Mouse (Mus musculus) neural tube, embryonic 15.5 days (tissue): ENCODE measurements around the gene Fhit. TPM values are rescaled to one million over a fixed set of nuclear protein-coding genes. Genes with fewer than 3 reads are reported as not detected.

ENCODE experiments used
- ATAC-seq: fragments of 200-750 bp; cut with Nextera tagmentation; 2 replicates; pipeline ENCODE4 v1.8.0; 2017; ENCODE audit warnings: mild to moderate bottlenecking, moderate TSS enrichment, moderate library complexity; ENCODE audit not compliant: low FRiP score
- H3K27ac ChIP-seq: fragments of 300-500 bp; sonication (generic); replicated peaks from 2 replicates; pipeline ENCODE4 v1.5.1; 2015; ENCODE audit warnings: mild to moderate bottlenecking, inconsistent platforms
- H3K27me3 ChIP-seq: fragments of 300-500 bp; sonication (generic); replicated peaks from 2 replicates; pipeline ENCODE4 v1.6.1; 2015; ENCODE audit warnings: inconsistent platforms
- H3K36me3 ChIP-seq: fragments of 300-500 bp; sonication (generic); 2 replicates; pipeline ENCODE4 v1.6.1; 2015; ENCODE audit warnings: inconsistent platforms
- H3K4me1 ChIP-seq: fragments of 300-500 bp; sonication (generic); 2 replicates; pipeline ENCODE4 v1.6.1; 2015; ENCODE audit warnings: inconsistent platforms
- H3K4me2 ChIP-seq: fragments of 300-500 bp; sonication (generic); 2 replicates; pipeline ENCODE4 v1.6.1; 2015; ENCODE audit warnings: inconsistent platforms, mild to moderate bottlenecking, moderate library complexity
- H3K4me3 ChIP-seq: fragments of 300-500 bp; sonication (generic); replicated peaks from 2 replicates; pipeline ENCODE4 v1.5.1; 2015; ENCODE audit warnings: mild to moderate bottlenecking, inconsistent platforms
- H3K9ac ChIP-seq: fragments of 300-500 bp; sonication (generic); replicated peaks from 2 replicates; pipeline ENCODE4 v1.6.1; 2015; ENCODE audit warnings: mild to moderate bottlenecking, inconsistent platforms
- H3K9me3 ChIP-seq: fragments of 300-500 bp; sonication (generic); replicated peaks from 2 replicates; pipeline ENCODE4 v1.6.1; 2016; ENCODE audit warnings: inconsistent platforms
- WGBS: fragments of 180-500 bp; shearing (Covaris S2); methylation state at CpG from one replicate; pipeline ENCODE4 v1.1.7; 2015; ENCODE audit warnings: mixed read lengths; 5-methylcytosine and 5-hydroxymethylcytosine counted together
- polyA plus RNA-seq: library from polyadenylated mRNA; unstranded; fragments of >200 nt; fragmentation: Nextera tagmentation; extraction: Ambion mirVana; gene quantifications from 2 replicates; pipeline ENCODE4 v1.2.1, GENCODE M21; 2015

Gene Fhit
- 6.8 and 7.5 TPM in 2 replicates for polyA plus RNA-seq

DNA sequence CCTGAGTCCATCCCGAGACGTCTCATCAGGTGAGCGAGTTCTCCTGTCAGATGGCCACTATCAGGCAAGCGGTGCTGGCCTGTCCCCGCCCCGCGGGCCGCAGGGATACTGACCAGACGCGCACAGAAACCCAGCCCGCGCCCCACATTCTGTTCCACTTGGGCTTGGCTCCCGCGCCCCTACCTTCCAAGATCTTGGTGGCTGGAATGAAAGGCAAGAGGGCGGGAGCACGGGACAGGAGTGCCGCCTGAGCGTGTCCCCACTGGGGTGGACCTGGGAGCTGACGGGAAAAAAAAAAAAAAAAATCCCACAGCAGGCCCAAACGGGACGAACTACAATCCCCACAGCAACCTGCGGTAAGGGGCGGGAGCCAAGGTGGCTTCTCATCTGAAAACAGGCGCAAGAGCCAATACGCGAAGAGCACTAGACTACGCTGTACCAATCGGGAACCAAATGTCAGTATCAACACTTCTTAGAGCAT, at the start of gene Fhit:
Gene Fhit, minus strand, starts transcription at position 285 of the 481 bp plus-strand sequence.
- Histone ChIP-seq H3K27ac (peak within 1 kb of the TSS; percentile 58), H3K4me2 (peak within 1 kb of the TSS; percentile 87), H3K4me3 (peak within 1 kb of the TSS; percentile 54), H3K27me3 (no peaks in the 10 kb centered on the region), H3K36me3 (no peaks in the 10 kb centered on the region), H3K9ac (peak within 1 kb of the TSS; percentile 58), H3K9me3 (no peaks in the 10 kb centered on the region), H3K4me1 (peaks cover 15% of the 10 kb centered on the region)
- ATAC-seq: peak; percentile 98
- WGBS: under 1% methylated on average over 28 of the region's 28 CpGs

DNA sequence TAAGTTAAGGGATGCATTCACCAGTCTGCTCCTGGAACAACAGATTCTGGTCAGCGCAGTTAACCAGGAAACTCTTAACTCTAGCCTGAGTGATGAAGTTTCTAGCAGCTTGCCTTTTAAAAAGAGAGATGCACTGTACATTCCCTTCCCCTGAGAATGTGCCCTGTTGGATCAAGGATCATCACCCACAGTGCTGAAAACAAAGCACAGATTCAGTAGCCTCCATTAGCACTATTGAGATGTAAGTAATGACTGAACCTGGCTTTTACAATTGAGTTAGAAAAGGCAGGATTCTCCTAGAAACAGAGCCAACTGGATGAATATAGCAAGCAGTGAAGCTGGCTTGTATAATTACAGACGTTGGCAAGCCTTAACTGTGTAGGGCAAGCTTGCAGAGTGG, 45.0 kb upstream of the Fhit start:
- Histone ChIP-seq H3K4me3 (no peak overlapping the region), H3K36me3 (no peaks in the 10 kb centered on the region), H3K27me3 (no peaks in the 10 kb centered on the region), H3K4me1 (no peaks in the 10 kb centered on the region), H3K27ac (no peak overlapping the region), H3K9me3 (no peaks in the 10 kb centered on the region), H3K9ac (no peak overlapping the region), H3K4me2 (no peak overlapping the region)
- 55% methylated on average over 2 of the region's 2 CpGs for WGBS
- no peak for ATAC-seq

DNA sequence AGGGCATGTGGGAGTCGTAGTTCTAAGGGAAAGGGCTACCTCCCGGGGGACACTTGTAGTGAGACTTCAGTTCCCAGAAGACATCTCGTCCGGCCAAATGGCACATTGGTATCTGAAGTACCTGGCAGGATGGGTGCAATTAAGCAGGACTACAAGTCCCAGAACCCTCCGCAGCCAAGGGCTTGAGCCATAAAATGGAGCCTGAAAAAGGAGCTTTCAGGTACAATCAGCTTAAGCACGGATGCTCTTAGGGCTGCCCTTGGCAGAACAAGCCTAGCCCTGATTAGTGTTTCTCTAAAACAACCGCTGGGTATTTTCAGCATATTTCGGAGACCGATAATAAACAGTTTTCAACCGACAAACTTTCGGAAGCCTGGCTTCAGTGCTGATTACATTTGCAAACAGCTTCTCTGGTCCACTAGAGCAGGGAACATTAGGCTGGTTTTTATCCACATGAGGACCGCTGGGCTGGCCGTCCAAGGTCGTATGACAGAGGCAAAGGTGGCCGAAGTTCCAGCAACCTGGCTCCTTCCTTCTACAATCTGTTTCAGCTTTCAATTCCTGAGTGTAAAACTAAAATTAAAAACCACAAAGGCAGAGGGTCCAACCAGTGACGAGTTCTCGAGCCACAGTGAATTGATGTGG, 907 bp downstream of the Fhit start:
- H3K4me2 ChIP-seq: peak overlapping the region; percentile 87
- peak overlapping the region; percentile 58 for H3K9ac ChIP-seq
- no peaks in the 10 kb centered on the region for H3K36me3 ChIP-seq
- ATAC-seq: peak; percentile 84
- H3K4me3 ChIP-seq: peak overlapping the region; percentile 54
- WGBS: 10% methylated on average over 17 of the region's 17 CpGs
- no peaks in the 10 kb centered on the region for H3K27me3 ChIP-seq
- H3K9me3 ChIP-seq: no peaks in the 10 kb centered on the region
- peak overlapping the region; percentile 58 for H3K27ac ChIP-seq
- H3K4me1 ChIP-seq: peaks cover 15% of the 10 kb centered on the region

DNA sequence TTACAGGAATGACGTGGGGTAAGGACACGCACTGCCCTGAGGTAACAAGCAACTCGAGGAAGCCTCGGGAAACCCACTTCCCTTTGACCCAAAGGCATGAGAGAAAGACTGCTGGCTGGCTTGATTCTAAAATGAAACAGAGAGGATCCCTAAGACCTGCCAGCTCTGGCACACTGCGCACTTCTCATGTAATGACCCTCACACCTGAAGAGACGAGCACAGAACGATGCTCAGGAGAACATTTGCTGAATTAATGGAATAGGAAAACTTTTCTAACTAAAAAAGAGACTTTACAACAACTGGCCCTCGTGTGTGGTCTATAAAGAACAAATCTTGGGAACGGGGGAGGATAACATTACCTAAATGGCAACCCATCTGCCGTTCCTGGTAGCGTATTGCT, 2.2 kb downstream of the Fhit start:
- Histone ChIP-seq H3K27me3 (no peaks in the 10 kb centered on the region), H3K9me3 (no peaks in the 10 kb centered on the region), H3K27ac (no peak overlapping the region), H3K4me3 (no peak overlapping the region), H3K4me1 (peaks cover 15% of the 10 kb centered on the region), H3K36me3 (no peaks in the 10 kb centered on the region), H3K9ac (no peak overlapping the region), H3K4me2 (no peak overlapping the region)
- no peak for ATAC-seq
- 89% methylated on average over 11 of the region's 11 CpGs for WGBS

DNA sequence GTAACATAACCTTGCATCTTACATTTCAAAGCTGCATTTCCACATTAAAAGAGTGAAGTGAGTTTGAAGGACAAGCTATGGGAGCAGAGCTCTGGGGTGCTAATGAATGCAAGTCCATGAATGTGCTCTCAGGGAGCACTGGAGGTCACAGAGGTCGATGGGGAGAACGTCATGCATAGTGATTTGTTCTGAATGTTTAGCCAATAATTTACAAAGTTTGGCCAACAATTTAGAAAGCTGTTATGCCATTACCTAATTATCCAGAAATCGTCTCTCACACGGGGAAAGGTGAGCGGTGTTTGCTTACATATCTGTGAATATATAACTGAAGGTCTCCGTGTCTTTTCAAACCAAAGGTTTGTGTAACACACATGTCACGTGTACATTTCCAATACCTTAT, 2.8 kb downstream of the Fhit start:
- Histone ChIP-seq H3K4me3 (no peak overlapping the region), H3K9me3 (no peaks in the 10 kb centered on the region), H3K4me2 (no peak overlapping the region), H3K4me1 (peaks cover 15% of the 10 kb centered on the region), H3K27ac (no peak overlapping the region), H3K36me3 (no peaks in the 10 kb centered on the region), H3K9ac (no peak overlapping the region), H3K27me3 (no peaks in the 10 kb centered on the region)
- no peak for ATAC-seq
- WGBS: 79% methylated on average over 7 of the region's 7 CpGs

DNA sequence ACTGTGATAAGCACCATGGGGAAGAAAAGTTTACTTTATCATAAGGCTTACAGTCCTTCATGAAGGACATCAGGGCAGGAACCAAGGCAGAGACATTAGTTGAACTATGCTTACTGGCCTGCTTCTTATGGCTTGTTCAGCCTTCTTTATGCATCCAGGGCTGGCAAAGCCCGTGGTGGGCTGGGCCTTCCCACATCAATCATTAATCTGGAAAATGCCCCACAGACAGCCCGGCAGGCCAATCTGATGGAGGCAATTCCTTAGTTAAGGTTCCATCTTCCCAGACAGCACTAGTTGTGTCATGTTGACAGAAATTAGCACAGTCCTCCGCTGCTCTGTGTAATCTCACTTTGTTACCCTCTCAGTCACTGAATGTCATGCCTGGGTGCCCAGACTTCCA, 4.1 kb downstream of the Fhit start:
- Histone ChIP-seq H3K4me1 (peaks cover 15% of the 10 kb centered on the region), H3K9me3 (no peaks in the 10 kb centered on the region), H3K36me3 (no peaks in the 10 kb centered on the region), H3K4me3 (no peak overlapping the region), H3K27ac (no peak overlapping the region), H3K4me2 (no peak overlapping the region), H3K27me3 (no peaks in the 10 kb centered on the region), H3K9ac (no peak overlapping the region)
- 84% methylated on average over 3 of the region's 3 CpGs for WGBS
- ATAC-seq: no peak

DNA sequence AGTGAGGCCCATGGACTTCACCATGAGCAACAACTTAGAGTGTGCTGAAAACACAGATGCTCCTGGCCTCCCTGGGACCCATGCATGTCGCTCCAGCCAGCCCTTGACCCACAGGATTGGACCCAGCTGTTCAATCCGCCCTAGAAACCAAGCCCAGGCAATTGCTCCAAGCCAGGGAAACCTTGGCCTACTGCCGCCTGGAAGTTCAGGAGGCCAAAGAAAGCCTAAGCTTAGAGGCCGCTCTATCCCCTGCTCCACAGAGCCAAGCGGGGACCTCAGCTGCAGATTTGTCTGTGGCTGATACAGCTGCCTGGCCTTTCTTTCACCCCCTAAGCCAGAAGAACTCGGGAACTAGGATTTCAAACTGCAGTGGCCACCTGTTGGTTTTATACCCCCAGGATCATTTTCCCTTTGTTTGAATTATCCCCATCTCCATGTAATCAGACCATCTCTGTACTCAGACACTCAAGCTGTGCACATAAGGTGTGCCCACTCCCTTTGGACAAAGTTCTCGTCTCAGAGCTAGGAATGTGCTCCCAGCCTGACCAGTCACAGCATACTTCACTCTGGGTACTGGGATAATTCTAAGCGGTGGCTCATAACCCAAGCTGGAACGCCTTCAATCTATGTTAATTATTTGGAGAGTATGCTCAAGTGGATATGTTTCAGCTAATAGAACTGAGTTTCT, 10.1 kb downstream of the Fhit start:
- no peak for ATAC-seq
- Histone ChIP-seq H3K27ac (no peak overlapping the region), H3K4me1 (no peaks in the 10 kb centered on the region), H3K4me2 (no peak overlapping the region), H3K9me3 (no peaks in the 10 kb centered on the region), H3K9ac (no peak overlapping the region), H3K36me3 (no peaks in the 10 kb centered on the region), H3K4me3 (no peak overlapping the region), H3K27me3 (no peaks in the 10 kb centered on the region)
- 79% methylated on average over 9 of the region's 9 CpGs for WGBS

DNA sequence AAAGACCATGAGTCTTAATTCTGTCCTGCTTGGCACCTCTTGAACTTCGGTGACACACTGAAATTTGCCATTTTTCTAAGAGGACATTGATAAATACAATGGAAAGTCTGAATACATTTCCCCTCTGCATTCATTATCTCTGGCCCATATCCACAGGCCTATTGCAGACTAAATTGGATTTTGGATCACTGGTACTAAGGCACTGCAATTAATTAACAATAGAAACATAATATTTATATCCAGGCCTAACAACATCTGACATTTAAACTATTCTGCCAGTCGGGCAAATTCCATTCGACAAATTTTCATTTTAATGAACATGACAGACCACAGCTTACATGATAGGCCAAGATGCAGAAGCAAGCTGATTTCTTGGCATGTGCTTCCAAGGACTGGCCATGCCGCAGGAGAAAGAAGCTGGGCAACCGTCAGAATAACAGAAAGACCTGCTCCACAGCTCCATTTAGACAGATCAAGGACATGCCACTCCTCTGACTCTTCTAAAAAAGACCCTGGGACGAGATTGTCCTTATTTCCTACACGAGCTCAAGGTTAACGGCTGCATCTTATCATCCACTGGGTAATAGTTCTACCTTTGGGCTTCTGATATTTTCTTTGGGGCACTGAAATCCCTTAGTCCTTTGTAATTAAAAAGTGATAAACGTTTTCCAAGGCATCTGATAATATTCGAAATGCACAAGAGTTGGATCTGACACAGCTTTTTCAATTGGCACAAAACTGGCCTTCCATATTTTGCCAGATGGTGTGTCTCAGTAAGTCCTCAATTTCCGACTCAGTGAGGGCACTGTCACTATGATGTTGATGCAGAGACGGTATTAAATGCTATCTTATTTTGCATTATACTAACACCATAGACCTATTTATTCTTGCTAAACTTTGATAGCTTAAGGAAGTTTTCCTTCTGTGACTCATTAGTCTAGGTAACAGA, 27.8 kb downstream of the Fhit start:
- no peak overlapping the region for H3K27ac ChIP-seq
- H3K9me3 ChIP-seq: no peaks in the 10 kb centered on the region
- H3K9ac ChIP-seq: no peak overlapping the region
- no peak for ATAC-seq
- H3K36me3 ChIP-seq: no peaks in the 10 kb centered on the region
- H3K4me2 ChIP-seq: no peak overlapping the region
- no peaks in the 10 kb centered on the region for H3K27me3 ChIP-seq
- no peak overlapping the region for H3K4me3 ChIP-seq
- H3K4me1 ChIP-seq: no peaks in the 10 kb centered on the region
- 84% methylated on average over 12 of the region's 12 CpGs for WGBS

DNA sequence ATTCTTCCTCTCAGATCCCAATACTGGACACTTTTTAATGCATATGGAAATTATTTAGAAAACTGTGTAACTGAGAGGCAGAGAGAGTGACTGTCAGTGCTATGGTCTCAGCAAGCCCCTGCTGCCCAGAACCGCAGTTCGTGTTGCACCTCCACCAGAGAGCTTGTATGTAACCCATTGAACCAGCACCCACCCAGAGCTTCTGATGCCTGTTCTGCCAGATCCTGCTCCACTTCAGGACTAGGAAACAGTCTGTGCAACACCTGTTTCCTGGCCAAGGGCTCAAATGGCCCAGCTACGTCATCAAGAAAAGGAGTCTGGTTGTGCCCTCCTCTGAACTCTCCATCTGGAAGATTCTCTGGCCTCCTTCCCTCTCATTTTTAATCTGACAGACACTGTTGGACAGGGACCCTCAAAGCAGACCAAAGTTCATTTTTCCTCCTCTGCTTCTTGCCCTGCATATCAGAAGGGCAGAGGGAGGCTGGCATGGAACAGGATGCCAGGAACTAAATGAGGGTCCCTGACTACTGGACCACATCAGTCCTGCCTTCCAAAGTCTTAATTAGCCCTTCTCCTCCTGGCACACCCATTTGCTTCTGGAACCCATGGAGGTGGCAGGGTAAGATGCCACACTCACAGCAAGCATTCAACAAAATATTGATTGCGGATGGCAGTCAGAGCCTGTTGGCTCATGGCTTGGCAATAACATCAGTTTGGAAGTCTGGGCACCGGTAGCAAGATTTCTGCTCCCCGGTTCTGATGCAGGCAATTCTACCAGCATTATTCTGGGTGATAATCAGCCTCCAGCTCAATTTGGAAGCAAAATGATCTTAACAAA, 29.0 kb downstream of the Fhit start:
- 93% methylated on average over 6 of the region's 6 CpGs for WGBS

DNA sequence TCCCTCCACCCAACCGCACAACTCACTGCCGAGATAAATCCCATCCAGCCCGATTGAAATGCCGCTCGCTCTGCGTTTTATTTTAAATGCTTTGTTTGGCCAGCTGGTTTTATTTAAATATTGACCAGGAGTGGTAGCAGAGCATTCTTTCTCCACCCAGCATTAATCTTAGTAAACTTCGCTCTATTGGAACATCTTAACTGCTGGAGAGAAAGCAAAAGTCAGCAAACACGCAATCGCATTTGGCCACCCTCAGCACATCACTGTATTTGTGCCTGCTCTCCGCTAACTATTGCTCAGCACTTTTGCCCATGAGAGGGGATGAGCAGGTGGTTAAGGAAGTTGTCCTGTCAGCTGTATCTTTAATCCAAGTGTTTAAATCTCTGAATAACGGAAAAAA, 36.7 kb downstream of the Fhit start:
- Histone ChIP-seq H3K9me3 (no peaks in the 10 kb centered on the region), H3K4me2 (no peak overlapping the region), H3K4me3 (no peak overlapping the region), H3K36me3 (no peaks in the 10 kb centered on the region), H3K4me1 (no peaks in the 10 kb centered on the region), H3K9ac (no peak overlapping the region), H3K27ac (no peak overlapping the region), H3K27me3 (no peaks in the 10 kb centered on the region)
- ATAC-seq: no peak
- 74% methylated on average over 11 of the region's 11 CpGs for WGBS

More for the DNA sequence above, 29.0 kb downstream of the Fhit start:
- ATAC-seq: no peak
- Histone ChIP-seq H3K36me3 (no peaks in the 10 kb centered on the region), H3K9me3 (no peaks in the 10 kb centered on the region), H3K4me3 (no peak overlapping the region), H3K9ac (no peak overlapping the region), H3K27me3 (no peaks in the 10 kb centered on the region), H3K4me1 (no peaks in the 10 kb centered on the region), H3K27ac (no peak overlapping the region), H3K4me2 (no peak overlapping the region)

DNA sequence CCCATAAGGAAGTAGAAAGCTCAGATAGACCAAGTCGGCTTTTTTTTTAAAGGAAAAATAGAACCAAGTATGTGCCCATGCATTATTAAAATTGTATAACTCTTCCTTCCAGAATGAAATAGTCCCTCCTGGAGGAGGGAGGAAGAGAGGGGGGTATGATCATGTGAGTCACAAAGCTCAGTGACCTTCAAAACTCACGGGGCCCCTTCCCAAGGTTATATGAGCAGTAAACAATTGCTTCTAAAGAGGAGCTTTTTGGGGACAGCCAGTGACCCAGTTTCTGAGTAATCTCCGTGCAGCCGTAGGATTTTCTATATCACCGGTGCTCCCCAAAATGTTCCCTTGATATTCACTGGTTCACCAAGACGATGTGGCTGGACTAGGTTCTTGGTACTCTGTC, 42.8 kb downstream of the Fhit start:
- Histone ChIP-seq H3K4me1 (no peaks in the 10 kb centered on the region), H3K27ac (no peak overlapping the region), H3K4me3 (no peak overlapping the region), H3K27me3 (no peaks in the 10 kb centered on the region), H3K4me2 (no peak overlapping the region), H3K36me3 (no peaks in the 10 kb centered on the region), H3K9ac (no peak overlapping the region), H3K9me3 (no peaks in the 10 kb centered on the region)
- ATAC-seq: no peak
- 86% methylated on average over 6 of the region's 6 CpGs for WGBS
